In the genomic region with DNA sequence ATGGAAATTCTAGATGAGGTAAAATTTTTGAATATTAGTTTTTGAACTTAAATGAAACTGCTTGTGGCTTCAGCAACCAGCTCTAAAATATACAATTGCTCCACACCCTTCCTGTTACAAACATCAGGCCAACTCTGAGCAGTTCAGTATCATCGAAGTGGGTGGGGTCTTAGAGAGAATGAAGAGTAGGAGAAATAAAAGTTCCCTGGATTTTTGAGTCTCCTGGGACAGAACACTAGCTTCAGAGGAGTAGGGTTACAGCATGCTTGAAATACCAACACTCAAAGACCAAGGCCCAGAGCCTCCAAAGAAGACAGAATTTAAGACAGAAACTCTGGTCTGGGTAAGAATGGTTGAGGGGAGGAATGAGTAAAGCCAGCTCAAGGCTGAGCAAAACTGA, we compare ENCODE assay signal across 27 mouse cellular contexts. TPM values are rescaled to one million over a fixed set of nuclear protein-coding genes. Genes with fewer than 3 reads are reported as not detected.
DNase-seq lines count a peak whose midpoint lies in the region; ATAC-seq and TF ChIP-seq lines count a peak whose summit lies in the region.
"Had no signal": no experiment of that assay in that cellular context is flagged by ENCODE, and none has a peak within 500 bp of the region (broad histone marks: within the 10 kb centered on the region; RNA-seq: fewer than 3 reads in every experiment).

No protein-coding gene starts in this region.

- H3K9me3 ChIP-seq in embryonic facial prominence, embryonic 14.5 days (ENCODE audit: control insufficient read depth, low read length) = no peaks in the 10 kb centered on the region
- no peaks in the 10 kb centered on the region for H3K9me3 ChIP-seq in embryonic facial prominence, embryonic 10.5 days
- H3K9me3 ChIP-seq: forebrain, embryonic 10.5 days; forebrain, embryonic 13.5 days; hindbrain, embryonic 12.5 days; hindbrain, embryonic 15.5 days had no signal

- H3K27ac ChIP-seq in embryonic facial prominence, embryonic 14.5 days (replicated peaks; ENCODE audit: low read depth, low read length) = no peak overlapping the region; the same call in 1 of the 2 replicates
- no peak overlapping the region for H3K27ac ChIP-seq in embryonic facial prominence, embryonic 10.5 days (replicated peaks)
- peak overlapping the region; percentile 66 for H3K27ac ChIP-seq in embryonic fibroblast, embryonic 13.5 days (ENCODE audit: insufficient read depth, low read length)
- no peak overlapping the region for H3K27ac ChIP-seq in layer of hippocampus, adult 2 months
- H3K27ac ChIP-seq: forebrain, embryonic 10.5 days; forebrain, embryonic 13.5 days; hindbrain, embryonic 12.5 days; hindbrain, embryonic 15.5 days had no signal

- H3K4me3 ChIP-seq in embryonic facial prominence, embryonic 14.5 days (ENCODE audit: low read depth, low read length) = no peak overlapping the region
- H3K4me3 ChIP-seq in embryonic facial prominence, embryonic 10.5 days = no peak overlapping the region
- no peak overlapping the region for H3K4me3 ChIP-seq in embryonic fibroblast, embryonic 13.5 days (ENCODE audit: insufficient read depth, low read length)
- no peak overlapping the region for H3K4me3 ChIP-seq in layer of hippocampus, adult 2 months
- H3K4me3 ChIP-seq: forebrain, embryonic 10.5 days; forebrain, embryonic 13.5 days; gastrocnemius, adult 2 months; hindbrain, embryonic 12.5 days; hindbrain, embryonic 15.5 days had no signal

- DNase-seq in embryonic facial prominence, embryonic 14.5 days (ENCODE audit: low spot score) = peak; percentile 53
- no peak for DNase-seq in embryonic facial prominence, embryonic 10.5 days (ENCODE audit: low spot score)
- peak; percentile 62 for DNase-seq in NIH3T3 (ENCODE audit: low read depth)
- no peak for DNase-seq in layer of hippocampus, adult 2 months (ENCODE audit: low spot score in 2 of 2)
- DNase-seq: adrenal gland, adult 2 months; adrenal gland, postnatal 14 days; B cell, adult 2 months; cerebellum, adult 11 months; cerebellum, adult 2 months; cerebellum, adult 9-11 months; cerebellum, postnatal 25 days; embryo, embryonic 11 days; forebrain, postnatal 0 days; gastrocnemius, adult 2 months; gastrocnemius, postnatal 14 days; heart, adult 11 months had no signal

- no peak for ATAC-seq in embryonic facial prominence, embryonic 14.5 days (ENCODE audit: low read depth)
- no peak for ATAC-seq in CD4-positive, CD25-positive, alpha-beta regulatory T cell, adult 4 months
- ATAC-seq: forebrain, embryonic 13.5 days; forebrain, postnatal 0 days; intestine, postnatal 0 days; Patski had no signal

- no peak overlapping the region for H3K4me2 ChIP-seq in embryonic facial prominence, embryonic 14.5 days (ENCODE audit: low read depth, low read length)
- H3K4me2 ChIP-seq: forebrain, embryonic 13.5 days; heart, embryonic 11.5 days; hindbrain, embryonic 12.5 days; hindbrain, embryonic 15.5 days had no signal

- H3K36me3 ChIP-seq in embryonic facial prominence, embryonic 14.5 days (ENCODE audit: control insufficient read depth, insufficient read depth, low read length) = no peaks in the 10 kb centered on the region
- peaks cover 6% of the 10 kb centered on the region; the same call in 1 of the 2 replicates for H3K36me3 ChIP-seq in embryonic facial prominence, embryonic 10.5 days (replicated peaks)
- H3K36me3 ChIP-seq: hindbrain, embryonic 12.5 days; hindbrain, embryonic 15.5 days had no signal

- no peak for TF ChIP-seq POLR2A in embryonic fibroblast, embryonic 13.5 days (IDR thresholded peaks at IDR 0.05; ENCODE audit: low read depth, low read length)

- 42% methylated on average over 1 of the region's 1 CpGs for WGBS in embryonic facial prominence, embryonic 14.5 days
- WGBS in embryonic facial prominence, embryonic 10.5 days = 71% methylated on average over 1 of the region's 1 CpGs

- H3K27me3 ChIP-seq in embryonic facial prominence, embryonic 14.5 days (replicated peaks; ENCODE audit: control insufficient read depth, insufficient read depth, low read length) = no peaks in the 10 kb centered on the region
- H3K27me3 ChIP-seq in embryonic facial prominence, embryonic 10.5 days (replicated peaks; ENCODE audit: low read depth, poor library complexity, severe bottlenecking) = peaks cover 16% of the 10 kb centered on the region
- H3K27me3 ChIP-seq: hindbrain, embryonic 15.5 days; Patski had no signal

- H3K4me1 ChIP-seq in embryonic facial prominence, embryonic 14.5 days (ENCODE audit: control insufficient read depth, insufficient read depth, low read length) = peaks cover 5% of the 10 kb centered on the region; the same call in 1 of the 2 replicates
- H3K4me1 ChIP-seq in embryonic facial prominence, embryonic 10.5 days = peaks cover 15% of the 10 kb centered on the region
- peaks cover 5% of the 10 kb centered on the region; the same call in 1 of the 2 replicates for H3K4me1 ChIP-seq in embryonic fibroblast, embryonic 13.5 days (ENCODE audit: control insufficient read depth, insufficient read depth, low read length)
- H3K4me1 ChIP-seq: hindbrain, embryonic 15.5 days had no signal

- no peak for TF ChIP-seq CTCF in embryonic fibroblast, embryonic 13.5 days (IDR thresholded peaks at IDR 0.05; ENCODE audit: borderline replicate concordance, insufficient read depth, low read length)
- no peak for TF ChIP-seq CTCF in layer of hippocampus, adult 2 months (conservative IDR thresholded peaks at IDR 0.05)

- no peak overlapping the region for H3K9ac ChIP-seq in embryonic facial prominence, embryonic 14.5 days (ENCODE audit: low read depth, low read length)
- H3K9ac ChIP-seq: forebrain, embryonic 13.5 days; forebrain, postnatal 0 days; hindbrain, embryonic 12.5 days; hindbrain, embryonic 15.5 days had no signal

RNA-seq across cellular contexts. Expression of a gene that starts 4.3 kb away (rescaled TPM):
- 4.2 and 5.3 TPM in 2 replicates for polyA plus RNA-seq in embryonic facial prominence, embryonic 14.5 days (2014; fragmentation: Nextera tagmentation; extraction: Ambion mirVana)
- polyA plus RNA-seq in embryonic facial prominence, embryonic 10.5 days (2016; fragmentation: Nextera tagmentation; extraction: Ambion mirVana) = not detected in 2 replicates
- not detected in 2 replicates for polyA plus RNA-seq in embryonic fibroblast, embryonic 13.5 days (2011; ENCODE audit: insufficient read length, low read depth, missing spikeins)
- polyA plus RNA-seq in CD4-positive, CD25-positive, alpha-beta regulatory T cell, adult 4 months (2017; shearing (Covaris generic)) = not detected
- total RNA-seq in layer of hippocampus, adult 2 months (2021) = 1 to 10 TPM in 1 of 2 experiments, under 1 TPM in 1; 0.77 to 1.0 TPM
- total RNA-seq: adrenal gland, postnatal 14 days; common myeloid progenitor, adult 5-6 weeks; hematopoietic stem cell, adult 5-6 weeks had no signal
- polyA plus RNA-seq: forebrain, embryonic 10.5 days; forebrain, embryonic 13.5 days; forebrain, postnatal 0 days; hindbrain, embryonic 15.5 days had no signal

RNA-seq across cellular contexts. Expression of a gene that starts 5.8 kb away (rescaled TPM):
- polyA plus RNA-seq in embryonic facial prominence, embryonic 14.5 days (2014; fragmentation: Nextera tagmentation; extraction: Ambion mirVana) = 78.6 and 81.1 TPM in 2 replicates
- 5.8 and 6.2 TPM in 2 replicates for polyA plus RNA-seq in embryonic facial prominence, embryonic 10.5 days (2016; fragmentation: Nextera tagmentation; extraction: Ambion mirVana)
- polyA plus RNA-seq in embryonic fibroblast, embryonic 13.5 days (2011; ENCODE audit: insufficient read length, low read depth, missing spikeins) = 1.0 and 1.5 TPM in 2 replicates
- 100 to 1,000 TPM; 247 to 260 TPM for polyA plus RNA-seq in CD4-positive, CD25-positive, alpha-beta regulatory T cell, adult 4 months (2017; shearing (Covaris generic))
- 1 to 10 TPM; 1.9 to 3.0 TPM for total RNA-seq in layer of hippocampus, adult 2 months (2021)

RNA-seq across cellular contexts. Expression of a gene that starts 32.2 kb away (rescaled TPM):
- polyA plus RNA-seq in embryonic facial prominence, embryonic 14.5 days (2014; fragmentation: Nextera tagmentation; extraction: Ambion mirVana) = 46.3 and 58.2 TPM in 2 replicates
- polyA plus RNA-seq in embryonic facial prominence, embryonic 10.5 days (2016; fragmentation: Nextera tagmentation; extraction: Ambion mirVana) = 349 and 372 TPM in 2 replicates
- 861 and 978 TPM in 2 replicates for polyA plus RNA-seq in embryonic fibroblast, embryonic 13.5 days (2011; ENCODE audit: insufficient read length, low read depth, missing spikeins)
- 10 to 100 TPM; 59.4 to 88.7 TPM for polyA plus RNA-seq in CD4-positive, CD25-positive, alpha-beta regulatory T cell, adult 4 months (2017; shearing (Covaris generic))
- 100 to 1,000 TPM; 345 to 392 TPM for total RNA-seq in layer of hippocampus, adult 2 months (2021)

RNA-seq across cellular contexts. Expression of a gene that starts 52.9 kb away (rescaled TPM):
- 10.6 and 11.1 TPM in 2 replicates for polyA plus RNA-seq in embryonic facial prominence, embryonic 14.5 days (2014; fragmentation: Nextera tagmentation; extraction: Ambion mirVana)
- 10.7 and 12.9 TPM in 2 replicates for polyA plus RNA-seq in embryonic facial prominence, embryonic 10.5 days (2016; fragmentation: Nextera tagmentation; extraction: Ambion mirVana)
- polyA plus RNA-seq in embryonic fibroblast, embryonic 13.5 days (2011; ENCODE audit: insufficient read length, low read depth, missing spikeins) = 6.8 and 7.1 TPM in 2 replicates
- 1 to 10 TPM; 2.5 to 4.3 TPM for polyA plus RNA-seq in CD4-positive, CD25-positive, alpha-beta regulatory T cell, adult 4 months (2017; shearing (Covaris generic))
- 10 to 100 TPM in 1 of 2 experiments, 1 to 10 TPM in 1; 9.7 to 10.6 TPM for total RNA-seq in layer of hippocampus, adult 2 months (2021)

Comparison
In these comparisons a context has a peak if more than half of its experiments do, and no peak if none do; other contexts are left out.
1. DNase-seq: peak in embryonic facial prominence, embryonic 14.5 days (single experiment) and NIH3T3 (single experiment); none in embryonic facial prominence, embryonic 10.5 days (single experiment) and layer of hippocampus, adult 2 months (0 of 2).
2. RNA of a gene that starts 5.8 kb away (polyA plus RNA-seq): 247 to 260 TPM in CD4-positive, CD25-positive, alpha-beta regulatory T cell, adult 4 months and 78.6 to 81.1 TPM in embryonic facial prominence, embryonic 14.5 days; 5.8 to 6.2 TPM in embryonic facial prominence, embryonic 10.5 days and 1.0 to 1.5 TPM in embryonic fibroblast, embryonic 13.5 days; every median in the first group is over 10 times any median in the second.